Mouse (Mus musculus): Measurements from ENCODE around the gene Nxn. TPM values are rescaled to one million over a fixed set of nuclear protein-coding genes. Genes with fewer than 3 reads are reported as not detected.
A peak's percentile ranks its signal among the peaks of the same experiment; 100 is the strongest.

Nxn gene
- total RNA-seq, 2 experiments from 2014 or later: 9.5 to 11.6 TPM

DNA sequence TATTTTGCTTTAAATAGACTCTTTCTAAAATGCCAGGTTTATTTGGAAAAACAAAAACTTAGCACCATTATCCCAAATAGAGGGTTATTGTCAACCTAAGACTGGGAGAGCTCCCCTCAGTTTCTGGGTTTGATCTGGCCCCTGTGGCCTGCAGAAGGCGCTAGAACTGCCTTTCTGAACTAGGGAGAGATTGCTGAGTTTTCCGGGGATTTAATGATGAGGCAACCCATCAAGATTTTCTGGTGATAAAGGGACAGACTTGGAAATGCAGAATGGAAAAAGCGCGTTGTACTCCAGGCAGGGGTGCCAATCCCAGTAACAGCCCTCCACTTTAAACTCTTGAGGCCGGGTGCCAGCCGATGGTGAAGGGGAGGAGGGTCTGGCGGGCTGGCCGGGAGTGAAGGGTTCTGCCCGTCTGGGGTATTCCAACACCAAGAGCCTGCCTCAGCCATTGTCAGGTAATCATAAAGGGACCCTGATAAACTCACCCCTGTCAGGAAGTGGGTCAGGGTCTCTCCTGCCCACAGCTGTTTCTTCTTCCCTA, 100.4 kb downstream of the Nxn start:
- DNase-seq: no peak

DNA sequence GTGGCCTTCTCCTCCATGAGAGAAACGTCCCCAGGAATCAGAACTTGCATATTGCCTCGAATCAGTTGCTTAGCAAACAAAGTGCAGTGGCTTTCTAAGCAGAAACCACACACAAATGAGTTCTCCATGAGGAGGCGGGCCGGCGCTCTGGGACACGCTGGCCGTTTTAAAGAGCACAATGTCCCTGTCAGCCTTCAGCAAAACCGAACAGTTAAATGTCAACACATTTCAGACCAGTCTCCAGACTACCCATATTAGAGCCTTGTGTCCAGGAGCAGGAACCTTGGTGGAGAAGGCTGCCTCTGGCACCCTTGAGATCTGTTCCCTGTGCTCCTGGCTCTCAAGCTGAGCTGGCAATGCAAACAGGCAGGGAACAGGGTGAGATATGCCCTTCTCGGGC, 101.7 kb downstream of the Nxn start:
- no peak for DNase-seq

DNA sequence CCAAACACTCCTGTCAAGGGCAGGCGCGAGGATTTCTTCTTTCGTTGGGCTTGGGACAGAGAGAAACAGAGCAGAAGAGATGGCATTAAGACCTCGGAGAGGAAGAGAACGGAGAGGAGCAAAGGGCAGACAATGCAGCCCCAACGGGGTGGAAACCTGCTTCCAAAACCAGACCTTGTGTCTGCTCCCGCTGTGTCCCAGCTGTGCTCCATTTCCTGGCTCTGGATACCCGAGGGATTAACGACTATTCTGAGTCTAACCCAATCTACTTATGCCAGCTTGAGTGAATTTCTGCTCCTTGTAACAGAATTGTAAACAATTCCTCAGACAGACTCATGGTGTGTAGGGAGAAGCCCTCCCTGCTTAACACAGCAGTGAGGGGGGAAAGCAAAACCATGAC, 104.1 kb downstream of the Nxn start:
- DNase-seq: no peak

DNA sequence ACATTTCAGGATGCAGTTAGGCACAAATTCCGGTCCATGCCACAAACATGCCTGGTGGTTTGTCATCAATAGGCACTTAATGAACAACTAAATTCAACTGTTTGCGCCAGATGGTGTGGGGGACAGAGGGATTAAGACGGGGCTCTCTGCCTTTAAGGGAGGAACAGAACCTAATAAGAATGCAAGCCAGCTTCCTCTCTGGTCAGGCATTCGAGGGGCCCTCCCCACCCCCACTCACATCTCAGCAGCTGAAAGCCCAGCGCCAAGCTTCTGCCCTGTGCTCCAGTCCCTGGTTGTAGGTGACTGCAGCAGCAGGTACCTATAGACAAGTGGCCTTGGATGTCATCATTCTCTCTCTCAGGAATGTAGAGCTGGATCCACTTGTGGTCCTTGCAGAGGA, 104.9 kb downstream of the Nxn start:
- no peak for DNase-seq

DNA sequence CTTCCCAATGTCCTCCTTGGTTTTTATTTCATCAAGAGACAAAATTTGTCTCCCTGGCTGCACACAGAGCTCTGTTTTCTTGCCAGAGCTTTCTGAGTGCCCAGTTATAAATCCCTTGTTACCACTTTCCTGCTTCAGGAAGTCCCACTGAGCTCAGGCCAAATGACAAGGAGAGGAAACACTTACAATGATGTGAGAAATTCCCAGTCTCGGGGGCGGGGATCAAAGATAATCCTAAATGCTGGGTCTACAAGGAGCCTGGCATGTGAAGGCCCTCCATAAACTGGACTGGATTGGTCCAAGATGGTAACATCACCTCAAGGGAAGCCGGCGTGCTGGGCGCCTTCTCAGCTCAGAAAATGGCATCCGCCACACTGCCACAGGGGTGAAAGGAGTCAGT, 106.1 kb downstream of the Nxn start:
- no peak for DNase-seq

DNA sequence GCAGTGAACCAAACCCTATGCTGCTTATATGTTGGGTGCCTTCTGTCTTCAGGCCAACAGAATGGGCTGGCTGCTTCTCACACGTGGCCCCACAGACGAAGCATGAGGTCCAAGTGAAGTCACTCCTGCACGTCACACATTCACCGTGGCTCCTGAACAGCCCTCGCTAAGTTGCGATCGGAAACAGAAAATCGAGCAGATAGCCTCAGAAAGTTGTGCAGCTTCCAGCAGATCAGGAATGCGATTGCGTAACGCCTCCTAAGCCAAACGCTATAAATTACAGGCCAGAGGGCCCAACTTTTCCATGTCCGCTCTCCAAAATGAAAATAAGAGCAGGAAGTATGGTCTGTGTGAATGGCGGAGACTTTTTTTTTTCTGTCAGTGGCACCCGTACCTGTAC, 106.5 kb downstream of the Nxn start:
- DNase-seq: no peak

DNA sequence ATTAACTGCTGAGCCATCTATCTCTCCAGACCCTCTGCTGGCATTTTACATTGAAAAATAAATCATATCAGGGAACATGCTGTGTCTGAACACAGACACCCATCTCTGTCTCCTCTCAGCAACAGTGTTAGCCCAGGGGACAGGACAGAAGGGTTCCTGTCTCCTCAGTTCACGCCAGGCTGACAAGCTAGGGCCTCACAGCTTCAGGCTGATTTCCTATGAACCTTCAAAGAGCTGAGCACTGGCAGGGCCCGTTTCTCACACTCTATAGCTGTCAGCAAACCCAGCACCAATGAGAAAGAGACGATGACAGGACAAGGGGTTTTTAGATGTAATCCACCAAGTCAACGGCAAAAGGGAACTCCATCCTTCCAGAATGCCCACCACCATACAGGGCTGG, 107.0 kb downstream of the Nxn start:
- DNase-seq: no peak

DNA sequence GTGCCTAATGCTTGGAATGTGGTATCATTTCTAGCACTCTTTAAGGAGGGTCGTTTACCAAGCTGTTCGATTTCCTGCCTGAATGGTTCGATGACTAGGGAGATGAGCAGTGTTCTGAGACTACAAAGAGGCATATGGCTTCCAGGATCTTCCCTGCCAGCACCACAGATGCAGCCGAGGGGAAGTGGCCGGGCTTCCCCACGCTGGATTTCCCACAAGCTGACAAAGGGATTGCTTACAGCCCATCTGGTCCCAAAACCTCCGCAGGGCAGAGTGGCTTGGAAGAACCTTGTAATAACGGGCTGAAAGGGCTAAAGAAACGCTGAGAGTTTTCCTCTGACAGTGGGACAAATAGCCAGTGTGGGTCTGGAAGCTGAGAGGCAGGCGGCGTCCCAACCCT, 108.6 kb downstream of the Nxn start:
- peak; percentile 50 to 53 for DNase-seq

DNA sequence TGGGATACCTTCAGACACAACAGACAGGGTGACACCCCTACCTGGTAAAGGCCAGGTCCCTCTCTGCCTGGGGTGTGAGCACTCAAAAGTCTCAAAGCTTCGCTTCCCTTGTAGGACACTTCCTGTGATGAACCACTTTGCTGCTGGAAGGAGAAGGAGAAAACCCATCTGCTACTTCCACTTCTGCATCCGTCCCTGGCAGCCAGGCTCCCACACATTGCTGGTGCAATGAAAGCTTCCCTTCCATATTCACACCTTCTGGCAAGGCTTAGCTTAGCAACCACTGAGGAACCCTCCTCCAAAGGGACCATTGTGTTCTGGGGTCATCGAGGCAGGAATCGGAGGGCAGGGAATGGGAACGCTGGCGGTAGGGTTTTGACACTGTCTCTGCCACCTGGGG, 110.3 kb downstream of the Nxn start:
- no peak for DNase-seq

DNA sequence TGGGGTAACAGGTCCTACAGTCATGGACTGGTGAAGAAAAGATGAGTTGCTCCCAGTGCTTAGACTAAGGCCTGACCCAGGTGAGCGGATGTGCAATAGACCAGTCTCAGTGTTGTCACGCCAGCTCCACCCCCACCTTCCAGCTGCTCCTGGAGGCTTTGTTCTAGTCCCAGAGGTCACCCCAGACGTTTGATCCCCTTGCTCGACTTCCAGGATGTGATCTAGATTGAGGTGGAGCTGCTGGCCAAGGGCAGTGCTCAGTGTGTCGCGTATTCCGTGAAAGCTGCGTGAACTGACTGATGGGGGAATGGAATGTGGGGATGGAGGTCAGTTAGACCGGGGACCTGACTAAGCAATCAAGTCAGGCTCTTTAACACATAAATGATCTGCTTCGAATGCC, 111.6 kb downstream of the Nxn start:
- no peak for DNase-seq

DNA sequence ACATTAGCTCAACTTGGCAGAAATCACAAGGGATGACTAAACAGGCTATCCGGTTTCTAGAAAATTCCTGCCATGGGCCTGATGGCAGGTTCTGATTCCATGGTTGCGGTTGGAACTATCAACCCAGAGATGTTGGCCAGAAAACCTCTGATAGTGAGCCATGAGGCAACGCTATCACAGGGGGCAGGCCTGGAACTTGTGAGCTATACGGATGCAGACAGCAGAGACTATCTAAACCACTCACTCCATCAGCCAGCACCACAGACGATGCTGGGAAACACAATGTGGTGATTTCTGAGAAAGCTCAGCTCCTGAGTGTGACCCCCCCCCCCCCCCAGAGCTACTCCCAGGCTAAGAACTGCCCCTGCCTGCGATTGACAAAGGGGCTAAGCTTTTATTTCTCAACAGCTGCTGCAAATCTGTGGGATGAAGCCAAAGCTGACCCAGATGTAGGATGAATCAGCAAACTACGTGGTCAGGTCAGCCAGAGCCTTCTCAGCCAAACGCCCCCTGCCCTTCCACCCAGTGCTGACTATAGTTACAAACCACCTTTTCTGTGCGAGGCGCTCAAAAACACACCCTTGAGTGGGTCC, 112.3 kb downstream of the Nxn start:
- no peak for DNase-seq

DNA sequence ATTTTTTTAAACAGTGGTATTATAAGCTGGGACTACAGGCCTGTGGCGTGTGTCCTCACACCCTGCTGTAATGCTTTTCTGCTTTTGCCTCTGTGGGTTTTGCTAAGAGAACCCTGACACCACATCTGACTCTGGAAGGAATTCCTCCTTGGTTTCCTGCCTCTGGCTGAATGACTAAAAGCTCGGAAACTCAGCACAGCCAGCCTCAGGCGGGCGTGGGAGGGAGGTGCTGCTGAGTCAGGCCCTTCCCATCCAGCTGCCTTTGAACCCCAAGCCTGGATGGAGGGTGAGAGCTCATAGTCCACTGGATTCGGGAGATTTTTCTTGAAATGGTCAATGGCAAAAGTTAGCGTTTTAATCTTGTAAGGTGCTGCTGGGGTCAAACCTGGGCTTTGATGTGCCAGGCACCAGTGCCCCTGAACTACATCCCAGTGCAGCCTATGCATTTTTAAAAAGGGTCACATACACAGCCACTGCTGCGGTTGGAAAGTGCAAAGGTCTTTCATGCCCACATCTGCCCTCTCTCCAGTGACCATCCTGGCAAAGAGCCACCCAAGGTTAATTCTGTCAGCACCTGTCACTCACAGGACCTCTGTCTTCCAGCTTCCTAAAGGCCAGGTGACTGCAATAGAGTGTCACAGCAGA, 113.4 kb downstream of the Nxn start:
- DNase-seq: no peak

DNA sequence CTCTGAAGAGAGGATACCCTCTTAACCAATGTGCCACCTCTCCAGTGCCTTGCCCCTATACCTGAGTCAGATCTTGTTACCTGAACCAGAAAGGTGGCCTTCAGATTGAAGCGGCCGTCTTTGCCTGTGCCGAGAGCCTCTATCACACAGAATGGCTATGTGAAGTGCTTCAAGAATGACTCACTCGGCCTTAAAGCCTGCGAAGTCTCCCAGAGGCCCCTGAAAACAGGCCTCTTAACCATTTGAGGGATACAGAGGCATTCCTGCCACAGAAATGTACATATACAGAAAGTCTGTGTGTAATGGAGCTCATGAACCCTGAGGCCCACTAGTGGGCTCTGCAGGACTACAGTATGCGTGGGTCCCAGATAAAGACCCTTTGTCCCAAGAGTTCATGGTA, 115.1 kb downstream of the Nxn start:
- DNase-seq: no peak

DNA sequence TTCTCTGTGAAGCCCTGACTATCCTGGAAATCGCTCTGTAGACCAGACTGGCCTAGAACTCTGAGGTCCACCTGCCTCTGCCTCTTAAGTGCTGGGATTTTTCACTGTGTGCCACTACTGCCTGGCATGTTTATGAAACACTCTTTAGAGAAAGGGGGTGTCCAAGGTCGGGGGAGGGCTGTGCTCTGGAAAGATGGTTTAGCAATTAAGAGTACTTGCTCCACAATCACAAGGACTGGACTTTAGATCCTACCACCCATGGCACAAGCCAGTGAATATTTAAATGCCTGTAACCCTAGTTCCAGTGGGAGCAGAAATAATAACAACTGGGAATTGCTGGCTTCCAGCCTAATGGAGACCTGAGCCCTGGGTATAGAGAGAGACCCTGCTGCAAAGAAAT, 119.0 kb downstream of the Nxn start:
- no peak for DNase-seq

DNA sequence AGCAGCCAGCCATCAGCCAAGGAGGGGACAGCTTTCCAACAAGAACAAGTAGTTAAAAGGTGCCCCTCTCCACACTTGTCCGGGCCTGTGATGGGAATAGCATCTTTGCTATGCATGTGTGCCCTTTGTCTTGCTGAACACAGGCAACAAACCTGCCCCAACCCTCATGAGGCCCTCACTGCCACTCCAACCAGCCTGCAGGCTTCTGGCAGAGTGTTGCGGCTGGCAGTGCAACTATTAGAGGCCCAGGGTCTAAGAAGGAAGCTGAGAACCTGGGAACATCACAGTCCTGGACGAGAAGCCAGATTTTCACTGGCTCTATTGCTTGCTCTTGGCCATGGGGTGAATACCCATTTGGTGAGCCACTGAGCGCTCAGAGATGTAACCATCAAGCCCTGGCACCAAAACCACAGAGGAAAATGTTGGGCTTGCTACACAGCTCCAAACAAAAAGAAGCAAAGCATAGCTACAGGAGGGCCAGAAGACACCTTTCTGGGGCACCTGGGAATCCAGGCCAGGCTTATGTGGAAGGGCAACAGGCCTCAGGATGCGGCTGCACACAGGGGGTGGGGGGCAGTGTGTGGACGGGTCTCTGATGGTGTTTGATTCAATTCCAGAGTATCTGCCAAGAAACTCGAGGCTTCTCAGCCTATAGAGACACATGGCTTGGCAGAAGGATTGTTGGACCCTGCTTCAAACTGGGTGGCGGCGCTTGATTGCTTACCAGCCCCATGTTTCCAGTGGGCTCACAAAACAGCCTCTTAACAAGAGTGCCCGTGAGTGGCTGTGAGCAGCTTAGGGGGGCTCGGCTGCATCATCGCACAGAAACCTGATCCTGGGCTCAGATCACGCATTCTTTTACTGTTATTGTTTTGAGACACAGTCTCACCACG, 119.7 kb downstream of the Nxn start:
- no peak for DNase-seq

DNA sequence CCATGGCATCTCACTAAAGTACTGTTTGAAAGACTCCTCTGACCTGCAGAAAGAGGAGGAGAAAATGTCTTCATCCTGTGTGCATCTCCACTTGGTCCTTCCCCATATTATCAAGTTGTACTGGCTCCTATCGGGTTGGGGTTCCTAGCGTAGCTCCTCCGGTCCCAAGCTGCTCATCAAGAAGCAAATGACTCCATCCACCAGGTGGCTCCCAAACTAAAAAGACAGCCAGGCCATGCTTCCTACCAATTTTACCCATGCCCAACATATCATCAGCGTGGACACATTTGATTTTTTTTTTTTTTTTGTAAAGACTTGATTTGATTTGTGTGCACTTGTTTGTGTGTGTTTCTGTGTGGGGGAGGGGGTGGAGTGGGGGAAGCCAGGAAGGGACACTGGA, 126.5 kb downstream of the Nxn start:
- DNase-seq: no peak

DNA sequence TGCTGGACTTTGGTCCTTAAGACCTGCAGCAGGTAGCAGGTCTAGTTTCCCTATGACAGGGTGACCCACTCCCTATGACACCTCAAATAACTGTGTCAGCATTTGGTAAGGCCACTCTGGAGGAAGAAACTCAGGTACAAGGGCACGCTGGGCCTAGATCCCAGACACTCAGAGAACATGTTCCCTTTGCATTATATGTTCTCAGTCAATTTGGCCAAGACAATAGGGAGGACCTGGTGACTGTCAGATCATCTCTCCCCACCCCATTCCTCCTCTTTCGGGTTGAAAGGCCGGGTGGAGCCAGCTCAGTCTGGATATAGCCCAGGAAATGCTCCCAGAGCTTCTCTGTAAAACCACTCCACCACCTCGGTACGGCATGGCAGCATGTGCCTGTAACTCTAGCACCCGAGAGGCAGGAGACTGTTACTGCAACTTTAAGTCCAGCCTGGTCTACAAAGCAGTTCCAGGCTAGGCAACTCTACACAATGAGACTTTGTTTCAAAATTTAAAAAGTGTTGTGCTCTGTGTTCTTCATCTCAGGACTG, 130.3 kb downstream of the Nxn start:
- DNase-seq: no peak

DNA sequence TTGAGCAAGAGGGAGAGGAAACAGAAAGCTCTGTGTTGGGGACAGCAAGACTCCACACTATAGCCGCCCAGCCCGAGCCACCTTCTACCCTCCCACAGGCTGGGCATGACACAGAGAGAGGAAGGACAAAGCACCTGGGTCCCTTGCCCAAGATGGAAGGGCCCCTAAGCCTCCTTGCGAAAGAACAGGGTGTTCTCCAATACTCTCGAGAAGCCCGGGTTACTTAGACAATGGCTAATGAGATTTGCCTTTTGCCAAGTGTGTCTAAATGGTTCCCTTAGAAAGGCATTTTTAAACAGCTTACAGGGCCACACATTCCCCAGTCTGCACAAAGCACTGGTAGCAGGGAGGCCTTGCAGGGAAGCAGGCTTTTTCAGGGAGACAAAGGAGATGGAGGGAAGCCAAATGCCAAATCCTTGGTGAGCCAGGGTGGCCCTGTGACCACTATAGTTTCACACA, 130.9 kb downstream of the Nxn start:
- DNase-seq: peak; percentile 34 to 38

DNA sequence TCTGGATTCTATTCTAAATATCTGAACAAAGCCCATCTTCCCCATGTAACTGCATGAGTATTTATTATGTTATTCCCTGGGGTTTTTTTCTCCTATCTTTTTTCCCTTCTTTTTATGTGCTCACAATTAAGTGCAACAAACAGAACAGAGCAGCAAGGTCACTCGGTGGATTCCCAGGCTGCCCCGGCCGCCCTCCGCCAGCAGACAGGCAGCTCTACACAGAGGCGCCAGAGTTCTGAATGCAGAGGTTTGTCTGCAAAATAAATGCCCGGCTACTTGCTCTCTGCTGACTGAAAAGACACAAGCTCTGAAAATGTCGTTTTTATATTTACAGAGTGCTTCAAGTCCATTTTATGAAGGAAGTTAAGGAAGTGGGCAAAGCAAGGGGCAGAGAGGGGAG, 131.4 kb downstream of the Nxn start:
- no peak for DNase-seq

DNA sequence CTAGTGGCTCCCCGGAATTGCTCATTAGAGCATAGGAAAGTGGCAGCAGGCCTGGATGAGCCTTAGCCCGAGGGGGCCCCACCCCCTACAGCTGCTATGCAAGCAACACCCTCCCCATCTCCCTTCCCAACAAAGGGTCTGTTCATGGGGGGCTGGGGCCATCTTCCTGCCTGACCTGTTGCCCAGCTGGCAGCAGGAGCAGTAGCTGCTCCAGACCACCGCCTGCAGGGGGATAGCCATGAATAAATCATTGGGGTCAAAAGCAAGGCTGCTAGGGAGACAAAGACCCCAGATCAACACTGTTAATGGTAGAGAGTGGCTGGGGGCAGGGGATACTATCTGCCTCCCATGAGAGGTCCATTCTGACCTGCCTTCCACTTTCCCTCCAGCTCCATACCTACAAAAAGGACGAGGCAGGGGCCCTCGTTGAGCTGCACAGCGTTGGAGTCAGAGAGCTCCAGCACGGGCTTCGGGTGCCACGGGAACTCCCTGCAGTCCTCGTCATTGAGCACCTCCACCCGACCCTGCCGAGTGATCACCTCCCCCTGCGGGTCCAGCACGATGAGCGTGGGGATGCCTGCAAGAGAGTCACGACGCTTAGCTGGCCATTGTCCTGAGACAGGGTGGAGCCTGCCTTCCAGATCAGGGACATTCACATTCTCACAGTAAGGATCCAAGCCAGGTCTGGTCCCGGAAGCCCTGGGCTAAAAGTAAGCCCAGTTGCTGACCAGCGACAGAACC, 136.2 kb downstream of the Nxn start:
- DNase-seq: no peak

DNA sequence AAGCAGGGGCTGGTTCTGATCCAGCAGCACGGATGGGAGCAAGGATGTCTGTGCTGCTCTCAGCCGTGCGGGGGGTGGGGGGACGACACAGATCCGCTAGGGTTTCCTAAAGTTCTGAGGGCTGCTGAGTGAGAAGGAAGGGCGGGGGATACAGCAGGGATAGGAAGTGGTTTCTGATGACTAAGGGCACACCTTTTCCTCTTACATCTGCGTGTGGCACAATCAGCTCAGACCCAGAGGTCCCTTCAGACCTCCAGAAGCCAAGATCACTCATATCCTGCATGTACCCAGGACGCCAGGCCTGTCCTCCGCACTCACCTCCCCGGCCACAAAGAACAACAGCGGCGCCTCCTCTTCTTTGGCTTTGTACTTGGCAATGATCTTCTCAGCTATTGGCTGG, 137.7 kb downstream of the Nxn start:
- no peak for DNase-seq

All from layer of hippocampus, postnatal 36 days (tissue).